Mouse (Mus musculus) CD4-positive naive resting alpha-beta T cell, adult 57 days (primary cell): Measurements from ENCODE around the gene Fam118a. TPM values are rescaled to one million over a fixed set of nuclear protein-coding genes. Genes with fewer than 3 reads are reported as not detected.

Experiments
- total RNA-seq: library from RNA; stranded (reverse); gene quantifications from one replicate; pipeline ENCODE4 v1.2.4, GENCODE M21; 2023

Gene Fam118a
- total RNA-seq, result 157 TPM

DNA sequence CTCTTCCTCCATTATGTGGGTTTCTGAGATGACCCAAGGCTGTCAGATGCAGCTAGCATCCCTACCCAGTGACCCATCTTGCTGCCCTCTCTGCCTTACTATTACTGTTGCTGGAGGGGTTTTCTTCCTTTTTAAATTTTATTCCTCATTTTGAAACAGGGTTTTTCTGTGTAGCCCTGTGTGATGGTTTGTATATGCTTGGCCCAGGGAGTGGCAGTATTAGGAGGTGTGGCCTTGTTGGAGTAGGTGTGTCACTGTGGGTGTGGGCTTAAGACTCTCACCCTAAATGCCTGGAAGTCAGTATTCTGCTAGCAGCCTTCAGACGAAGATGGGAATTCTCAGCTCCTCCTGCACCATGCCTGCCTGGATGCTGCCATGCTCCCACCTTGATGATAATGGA is at the start of gene Fam118a:
Fam118a (plus strand) TSS at position 301 of the 400 bp plus-strand sequence.

GRCm38 (mm10) chr15:84987874-84988825 is 40.6 kb upstream of the Fam118a start, which contains the start of gene 5031439G07Rik:
TSS of gene 5031439G07Rik (minus strand) at chr15:84988551.

GRCm38 (mm10) chr15:85016951-85017664 is 11.6 kb upstream of the Fam118a start, which contains the start of gene Upk3a:
TSS of gene Upk3a (plus strand) at chr15:85017141.

Other genes starting within 250 kb of the Fam118a start
- 5.4 TPM for gene Phf21b, start 172.9 kb upstream of the Fam118a start, total RNA-seq
- gene Gm29666, start 108.9 kb upstream of the Fam118a start, total RNA-seq, result 0.47 TPM
- gene Nup50, start 105.5 kb upstream of the Fam118a start, total RNA-seq, result 70.9 TPM
- 13.1 TPM for gene 5031439G07Rik, start 40.4 kb upstream of the Fam118a start, total RNA-seq
- gene Upk3a, start 11.8 kb upstream of the Fam118a start, total RNA-seq, result not detected
- gene Smc1b, start 103.0 kb downstream of the Fam118a start, total RNA-seq, result not detected
- gene Ribc2, start 103.1 kb downstream of the Fam118a start, total RNA-seq, result not detected
- gene Fbln1, start 177.0 kb downstream of the Fam118a start, total RNA-seq, result 2.3 TPM